Mouse (Mus musculus) midbrain, postnatal 0 days (tissue): ENCODE data around the gene Kcnab3. TPM values are rescaled to one million over a fixed set of nuclear protein-coding genes. Genes with fewer than 3 reads are reported as not detected.
A peak's percentile ranks its signal among the peaks of the same experiment; 100 is the strongest.

Source experiments
- ATAC-seq: fragments of 200-750 bp; cut with Nextera tagmentation; 2 replicates; pipeline ENCODE4 v1.8.0; 2017; ENCODE audit warnings: moderate number of reproducible peaks, mild to moderate bottlenecking, moderate TSS enrichment, moderate library complexity; ENCODE audit not compliant: low FRiP score
- DNase-seq: peaks from one replicate; pipeline ENCODE4 v3.0.0-alpha.2; 2015; ENCODE audit warnings: low spot score
- H3K27ac ChIP-seq: fragments of 300-500 bp; sonication (generic); 2 replicates; pipeline ENCODE4 v1.5.1; 2014; ENCODE audit warnings: low read depth, mild to moderate bottlenecking, low read length, mixed read lengths
- H3K27me3 ChIP-seq: fragments of 300-500 bp; sonication (generic); 2 replicates; pipeline ENCODE4 v1.6.1; 2014; ENCODE audit warnings: low read length, control low read depth, mixed read lengths; ENCODE audit not compliant: insufficient read depth
- H3K36me3 ChIP-seq: fragments of 300-500 bp; sonication (generic); 2 replicates; pipeline ENCODE4 v1.6.1; 2014; ENCODE audit warnings: low read length, control low read depth, mixed read lengths; ENCODE audit not compliant: insufficient read depth
- H3K4me1 ChIP-seq: fragments of 300-500 bp; sonication (generic); 2 replicates; pipeline ENCODE4 v1.6.1; 2014; ENCODE audit warnings: mild to moderate bottlenecking, control low read depth, antibody characterized with exemption, low read length, mixed read lengths; ENCODE audit not compliant: insufficient read depth
- H3K4me2 ChIP-seq: fragments of 300-500 bp; sonication (generic); 2 replicates; pipeline ENCODE4 v1.6.1; 2014; ENCODE audit warnings: low read depth, mild to moderate bottlenecking, low read length, mixed read lengths; ENCODE audit not compliant: poor library complexity, severe bottlenecking
- H3K4me3 ChIP-seq: fragments of 300-500 bp; sonication (generic); 2 replicates; pipeline ENCODE4 v1.5.1; 2014; ENCODE audit warnings: low read depth, mild to moderate bottlenecking, low read length, moderate library complexity
- H3K9ac ChIP-seq: fragments of 300-500 bp; sonication (generic); replicated peaks from 2 replicates; pipeline ENCODE4 v1.6.1; 2014; ENCODE audit warnings: mild to moderate bottlenecking, low read length, moderate library complexity, mixed read lengths; ENCODE audit not compliant: poor library complexity, severe bottlenecking
- H3K9me3 ChIP-seq: fragments of 300-500 bp; sonication (generic); 2 replicates; pipeline ENCODE4 v1.6.1; 2016; ENCODE audit warnings: low read length, control low read depth
- CTCF ChIP-seq: IDR thresholded peaks from 2 replicates; pipeline ENCODE4 v1.5.1; 2016; ENCODE audit warnings: antibody characterized with exemption, mild to moderate bottlenecking
- WGBS: fragments of 180-500 bp; shearing (Covaris S2); extraction: QIAGEN DNeasy Blood & Tissue Kit; methylation state at CpG from one replicate; pipeline ENCODE4 v1.1.7; 2014; 5-methylcytosine and 5-hydroxymethylcytosine counted together
- polyA plus RNA-seq: library from polyadenylated mRNA; unstranded; fragments of >200 nt; fragmentation: Nextera tagmentation; extraction: Ambion mirVana; gene quantifications from 2 replicates; pipeline ENCODE4 v1.2.1, GENCODE M21; 2015
- total RNA-seq: library from RNA; depleted of rRNA; stranded (reverse); fragments of >200 nt; gene quantifications from 2 replicates; pipeline ENCODE4 v1.2.3, GENCODE M21; 2014

The Kcnab3 gene
- total and polyA plus RNA-seq, 2 experiments from 2014 or later = 3.2 to 5.4 TPM

DNA sequence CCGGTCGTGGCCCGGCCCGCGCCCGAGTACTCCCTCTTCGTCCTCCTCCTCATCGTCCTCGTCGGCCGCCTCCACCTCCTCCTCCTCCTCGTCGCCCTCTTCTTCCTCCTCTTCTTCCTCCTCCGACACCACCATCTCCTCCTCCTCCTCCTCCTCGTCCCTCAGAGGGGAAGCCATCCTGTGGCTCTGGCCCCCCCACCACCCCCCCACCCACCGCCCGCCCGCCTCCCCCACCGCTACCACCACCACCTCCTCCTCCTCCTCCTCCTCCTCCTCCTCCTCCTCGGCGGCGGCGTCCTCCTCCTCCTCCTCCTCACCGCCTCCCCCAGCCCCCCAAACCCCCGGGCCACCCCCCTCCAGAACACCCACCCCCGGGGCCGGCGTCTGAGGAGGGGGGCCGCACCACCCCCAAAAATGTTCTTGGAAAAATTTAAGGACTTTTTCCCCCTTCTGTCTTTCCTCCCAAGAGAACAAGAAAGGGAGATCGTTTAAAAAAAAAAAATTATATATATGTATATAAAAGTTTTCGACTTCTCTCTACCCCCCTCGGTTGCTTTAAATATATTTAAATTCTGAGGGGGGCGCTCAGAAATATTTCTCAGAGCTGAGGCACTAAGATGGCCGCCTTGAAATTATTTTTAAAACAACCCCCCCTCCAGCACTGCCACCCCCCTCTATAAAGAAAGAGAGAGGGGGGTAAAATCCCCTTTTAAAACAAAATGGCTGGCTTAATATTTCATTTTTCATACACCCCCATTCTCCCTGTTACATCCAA, 43.3 kb downstream of the Kcnab3 start, which contains the start of gene Chd3:
Gene Chd3 (minus strand): TSS at position 192 of the 775 bp plus-strand sequence.
- H3K9me3 ChIP-seq = no peaks in the 10 kb centered on the region
- peaks cover 15% of the 10 kb centered on the region for H3K4me1 ChIP-seq
- under 1% methylated on average over 23 of the region's 34 CpGs for WGBS
- no peak for TF ChIP-seq CTCF
- peak within 1 kb of the TSS; percentile 88 for H3K4me2 ChIP-seq
- peak within 1 kb of the TSS; percentile 89 for H3K4me3 ChIP-seq
- ATAC-seq = no peak
- H3K27me3 ChIP-seq = no peaks in the 10 kb centered on the region
- H3K36me3 ChIP-seq = peaks cover 2% of the 10 kb centered on the region; the same call in 1 of the 2 replicates
- DNase-seq = no peak
- H3K9ac ChIP-seq = peak within 1 kb of the TSS; percentile 100
- H3K27ac ChIP-seq = peak within 1 kb of the TSS; percentile 99

GRCm38 (mm10) chr11:69369990-69370816, 44.1 kb downstream of the Kcnab3 start:
- H3K9me3 ChIP-seq = no peaks in the 10 kb centered on the region
- DNase-seq (no peak), ATAC-seq (no peak)
- TF ChIP-seq CTCF = no peak
- H3K27me3 ChIP-seq = no peaks in the 10 kb centered on the region
- peak overlapping the region; percentile 100; the same call in 1 of the 2 replicates for H3K9ac ChIP-seq
- peak overlapping the region; percentile 88 for H3K4me2 ChIP-seq
- H3K27ac ChIP-seq = peak overlapping the region; percentile 99
- H3K36me3 ChIP-seq = peaks cover 2% of the 10 kb centered on the region; the same call in 1 of the 2 replicates
- WGBS = 19% methylated on average over 2 of the region's 2 CpGs
- H3K4me3 ChIP-seq = peak overlapping the region; percentile 89
- peaks cover 13% of the 10 kb centered on the region; the same call in 1 of the 2 replicates for H3K4me1 ChIP-seq

GRCm38 (mm10) chr11:69370817-69371215, 44.8 kb downstream of the Kcnab3 start:
- whole genome bisulfite sequencing = 15% methylated on average over 9 of the region's 9 CpGs
- peak overlapping the region; percentile 3; the same call in 1 of the 2 replicates for H3K4me3 ChIP-seq
- no peak for ATAC-seq

GRCm38 (mm10) chr11:69371601-69372000, 45.5 kb downstream of the Kcnab3 start:
- H3K27me3 ChIP-seq = no peaks in the 10 kb centered on the region
- 31% methylated on average over 12 of the region's 12 CpGs for WGBS
- H3K4me2 ChIP-seq = peak overlapping the region; percentile 35
- peak overlapping the region; percentile 63 for H3K27ac ChIP-seq
- H3K36me3 ChIP-seq = peaks cover 5% of the 10 kb centered on the region; the same call in 1 of the 2 replicates
- peak overlapping the region; percentile 33; the same call in 1 of the 2 replicates for H3K9ac ChIP-seq
- no peak for ATAC-seq
- no peak for TF ChIP-seq CTCF
- peak overlapping the region; percentile 3; the same call in 1 of the 2 replicates for H3K4me3 ChIP-seq
- H3K4me1 ChIP-seq = peaks cover 6% of the 10 kb centered on the region; the same call in 1 of the 2 replicates
- DNase-seq = no peak
- no peaks in the 10 kb centered on the region for H3K9me3 ChIP-seq

More at GRCm38 (mm10) chr11:69370817-69371215, 44.8 kb downstream of the Kcnab3 start:
- Histone ChIP-seq H3K4me2 (peak overlapping the region; percentile 35), H3K27me3 (no peaks in the 10 kb centered on the region), H3K36me3 (peaks cover 4% of the 10 kb centered on the region; the same call in 1 of the 2 replicates), H3K9ac (0 out of 2 replicates have a peak overlapping the region, but pooled peaks have one; percentile 14), H3K9me3 (no peaks in the 10 kb centered on the region), H3K4me1 (peaks cover 8% of the 10 kb centered on the region; the same call in 1 of the 2 replicates), H3K27ac (peak overlapping the region; percentile 63)
- no peak for TF ChIP-seq CTCF
- DNase-seq = no peak

- Histone ChIP-seq H3K4me3 (no peak overlapping the region), H3K9ac (peak overlapping the region; percentile 33; the same call in 1 of the 2 replicates), H3K36me3 (peaks cover 5% of the 10 kb centered on the region; the same call in 1 of the 2 replicates), H3K9me3 (no peaks in the 10 kb centered on the region), H3K27me3 (no peaks in the 10 kb centered on the region), H3K27ac (peak overlapping the region; percentile 63), H3K4me1 (peaks cover 6% of the 10 kb centered on the region; the same call in 1 of the 2 replicates), H3K4me2 (peak overlapping the region; percentile 35)
- 36% methylated on average over 12 of the region's 12 CpGs for WGBS
- ATAC-seq (no peak), DNase-seq (peak; percentile 67)
- TF ChIP-seq CTCF = no peak
Measured at GRCm38 (mm10) chr11:69372056-69372779, 46.2 kb downstream of the Kcnab3 start.
